Mouse (Mus musculus) liver, adult 2 months (tissue): ENCODE measurements at regions not wholly inside any gene's neighbourhood (a gene's known extent, or its start where the extent isn't known, plus 50 kb on each side); places are given as distances from the start of the nearest gene placed in this dataset.

Experiments
- CTCF ChIP-seq: fragments of 200-500 bp; IDR thresholded peaks from 2 replicates; pipeline ENCODE4 v1.5.1; 2011; ENCODE audit warnings: low read depth, low read length, control low read depth
- POLR2A ChIP-seq: fragments of 200-500 bp; IDR thresholded peaks from 2 replicates; pipeline ENCODE4 v1.6.1; 2011; ENCODE audit warnings: low read length, control low read depth; ENCODE audit not compliant: insufficient read depth; ENCODE audit errors: extremely low read depth

DNA sequence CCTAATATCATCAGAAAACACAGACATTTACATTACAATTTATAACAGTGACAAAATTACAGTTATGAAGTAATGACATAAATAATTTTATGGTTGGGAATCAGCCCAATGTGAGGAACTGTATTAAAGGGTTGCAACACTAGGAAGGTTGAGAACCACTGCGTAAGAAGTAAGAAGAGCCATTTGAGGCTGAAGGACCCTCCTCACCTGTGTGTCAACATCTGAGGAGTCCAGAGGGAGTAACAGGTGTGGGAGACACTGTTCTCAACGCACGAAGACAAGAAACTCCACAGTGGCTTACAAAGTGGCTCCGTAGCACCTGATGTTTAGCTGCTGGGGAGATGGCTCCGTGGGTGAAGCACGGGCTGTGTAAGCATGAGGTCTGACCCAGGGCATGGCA, 88.5 kb upstream of the Ercc6l2 start:
- TF ChIP-seq CTCF (no peak), POLR2A (no peak)
